Mouse (Mus musculus): Measurements from ENCODE around the gene Pdzd11.

Pdzd11 gene

GRCm38 (mm10) chrX:100625802-100626793 is at the start of gene Pdzd11:
Pdzd11 (minus strand) TSS chrX:100626568.
- DNase-seq (ENCODE audit: inconsistent age in 2 of 2, low spot score in 1 of 2) = peak; percentile 91 to 93

GRCm38 (mm10) chrX:100664825-100665224 is 38.5 kb upstream of the Pdzd11 start:
- no peak for DNase-seq (ENCODE audit: inconsistent age in 2 of 2, low spot score in 1 of 2)

- DNase-seq (ENCODE audit: inconsistent age in 2 of 2, low spot score in 1 of 2) = no peak
These were observed 26.5 kb upstream of the Pdzd11 start for GRCm38 (mm10) chrX:100652848-100653247.

GRCm38 (mm10) chrX:100638477-100638876 is 12.1 kb upstream of the Pdzd11 start:
- DNase-seq (ENCODE audit: inconsistent age in 2 of 2, low spot score in 1 of 2) = no peak

GRCm38 (mm10) chrX:100629076-100629475 is 2.7 kb upstream of the Pdzd11 start:
- DNase-seq (ENCODE audit: inconsistent age in 2 of 2, low spot score in 1 of 2) = no peak

GRCm38 (mm10) chrX:100625546-100625801 is 894 bp downstream of the Pdzd11 start, which contains the start of gene Kif4:
Kif4 (plus strand) TSS chrX:100625737.
- DNase-seq (ENCODE audit: inconsistent age in 2 of 2, low spot score in 1 of 2) = no peak

- peak in 1 of 2 experiments; percentile 41 for DNase-seq (ENCODE audit: inconsistent age in 2 of 2, low spot score in 1 of 2)
These were observed 1.2 kb downstream of the Pdzd11 start for GRCm38 (mm10) chrX:100625146-100625545.

GRCm38 (mm10) chrX:100624242-100624641 is 2.1 kb downstream of the Pdzd11 start:
- DNase-seq (ENCODE audit: inconsistent age in 2 of 2, low spot score in 1 of 2) = no peak

- DNase-seq (ENCODE audit: inconsistent age in 2 of 2, low spot score in 1 of 2) = peak in 1 of 2 experiments; percentile 32
These were observed 5.0 kb downstream of the Pdzd11 start for GRCm38 (mm10) chrX:100621366-100621765.

GRCm38 (mm10) chrX:100618488-100618887 is 7.9 kb downstream of the Pdzd11 start:
- DNase-seq (ENCODE audit: inconsistent age in 2 of 2, low spot score in 1 of 2) = no peak

- DNase-seq (ENCODE audit: inconsistent age in 2 of 2, low spot score in 1 of 2) = no peak
These were observed 21.1 kb downstream of the Pdzd11 start, which contains the start of gene Arr3 for GRCm38 (mm10) chrX:100605314-100605713. Arr3 (plus strand) TSS chrX:100605497.

- DNase-seq (ENCODE audit: inconsistent age in 2 of 2, low spot score in 1 of 2) = no peak
These were observed 26.6 kb downstream of the Pdzd11 start for GRCm38 (mm10) chrX:100599755-100600154.

- peak; percentile 19 to 62 for DNase-seq (ENCODE audit: inconsistent age in 2 of 2, low spot score in 1 of 2)
These were observed 28.9 kb downstream of the Pdzd11 start for GRCm38 (mm10) chrX:100597439-100597838.

GRCm38 (mm10) chrX:100594791-100595190 is 31.6 kb downstream of the Pdzd11 start, which contains the start of gene P2ry4:
P2ry4 (minus strand) TSS chrX:100594869.
- DNase-seq (ENCODE audit: inconsistent age in 2 of 2, low spot score in 1 of 2) = no peak
